Mouse (Mus musculus): ENCODE measurements around the gene Cnnm2.

DNA sequence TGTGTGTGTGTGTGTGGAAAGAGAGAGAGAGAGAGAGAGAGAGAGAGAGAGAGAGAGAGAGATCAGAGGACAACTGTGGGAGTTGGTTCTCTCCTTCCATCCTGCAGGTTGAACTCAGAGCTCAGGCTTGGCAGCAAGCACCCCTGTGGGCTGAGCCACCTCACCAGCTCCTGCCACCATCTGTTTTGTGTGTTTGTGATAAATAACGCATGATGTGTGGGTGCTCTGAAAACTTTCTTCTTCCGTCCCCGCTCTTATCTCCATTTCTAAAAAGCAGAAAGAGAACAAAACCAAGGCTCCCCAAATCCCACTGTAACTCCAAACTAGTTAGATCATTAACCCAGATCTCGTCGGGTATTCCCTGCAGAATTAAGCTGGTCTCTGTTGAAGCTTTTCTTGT lies 4.7 kb downstream of the Cnnm2 start:
- TF ChIP-seq POLR2A (IDR thresholded peaks at IDR 0.05; ENCODE audit: borderline replicate concordance, extremely low read depth, low read depth, low read length) (no peak), CTCF (IDR thresholded peaks at IDR 0.05; ENCODE audit: insufficient read depth, low read length) (no peak)
